Mouse (Mus musculus) spleen, postnatal 4 days (tissue): Measurements from ENCODE around the gene Tctex1d2.

Experiments
- DNase-seq, 2 experiments: peaks; one replicate each; pipeline ENCODE4 v3.0.0; 2022; ENCODE audit warnings: low spot score in 2 of 2

The Tctex1d2 gene

DNA sequence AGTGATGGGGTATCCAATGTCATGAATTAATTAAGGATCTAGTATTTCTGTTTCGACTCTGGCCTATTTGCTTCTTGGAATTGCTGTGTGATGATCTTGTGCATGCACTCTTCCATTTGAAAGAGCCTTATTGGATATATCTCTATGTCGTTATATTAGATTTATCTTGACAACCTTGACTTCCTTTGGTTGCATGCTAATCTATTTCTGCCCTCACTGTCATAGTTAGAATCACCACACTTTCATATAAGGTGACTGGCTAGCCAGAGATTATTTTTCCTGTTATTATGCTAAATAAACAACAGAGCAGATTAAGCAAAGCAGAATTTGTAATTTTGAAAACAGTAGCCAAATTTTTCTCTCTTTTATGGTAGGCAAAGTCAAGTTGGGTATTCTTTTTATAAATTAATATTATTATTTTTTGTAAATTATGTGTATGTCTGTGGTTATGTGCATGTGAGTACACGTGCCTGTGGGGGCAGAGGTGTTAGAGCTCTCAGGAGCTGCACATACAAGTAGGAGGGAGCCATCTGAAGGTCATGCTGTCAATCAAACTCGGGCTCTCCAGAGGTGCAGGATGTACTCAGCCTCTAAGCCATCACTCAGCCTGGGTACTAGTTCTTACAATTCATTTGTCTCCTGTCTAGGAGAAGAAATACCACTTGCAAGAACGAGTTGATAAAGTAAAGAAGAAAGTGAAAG is 50.1 kb downstream of the Tctex1d2 start:
- no peak for DNase-seq

DNA sequence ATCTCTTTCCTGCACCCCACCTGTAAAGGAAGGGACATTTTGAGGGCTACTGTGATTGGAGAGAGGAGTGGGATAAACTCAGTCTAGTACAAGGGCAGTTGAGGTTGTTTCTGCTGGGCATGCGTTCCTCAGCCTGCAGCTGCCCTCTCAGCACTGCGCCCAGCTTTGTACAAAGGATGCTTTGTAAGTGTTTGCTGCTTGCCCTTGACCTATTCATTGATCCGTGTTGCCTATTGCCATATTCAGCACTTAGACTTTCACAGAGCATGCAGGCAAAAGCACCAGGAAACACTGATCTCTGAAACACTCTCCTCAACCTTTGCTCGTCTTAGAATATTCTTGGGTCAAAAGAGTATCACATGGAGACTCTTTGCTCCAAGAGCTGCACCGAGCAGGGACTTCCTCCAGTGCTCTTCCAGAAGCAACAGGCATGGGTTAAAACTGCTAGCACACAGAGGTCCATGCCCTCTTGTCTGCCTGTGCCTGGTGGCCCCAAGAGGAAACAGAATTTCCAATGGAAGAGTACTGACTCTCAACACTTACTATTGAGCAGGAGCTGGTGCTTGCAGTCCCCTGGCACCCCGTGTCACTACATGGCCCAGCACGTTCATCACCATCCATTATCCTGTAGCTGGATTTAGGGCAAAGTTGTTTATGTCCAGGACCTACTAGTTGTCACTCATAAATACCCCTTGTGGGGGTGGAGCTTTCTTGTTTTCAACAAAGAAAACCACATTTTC is 52.9 kb downstream of the Tctex1d2 start:
- DNase-seq: no peak

- no peak for DNase-seq
Observed at GRCm38 (mm10) chr16:32477315-32477714, 57.8 kb downstream of the Tctex1d2 start.
